12 mouse cellular contexts compared by ENCODE assay signal in genomic region chr17:25418926-25419325, GRCm38 (mm10). TPM values are rescaled to one million over a fixed set of nuclear protein-coding genes. Genes with fewer than 3 reads are reported as not detected.
DNase-seq lines count a peak whose midpoint lies in the region; ATAC-seq lines count a peak whose summit lies in the region.
"Had no signal": no experiment of that assay in that cellular context is flagged by ENCODE, and none has a peak within 500 bp of the region (broad histone marks: within the 10 kb centered on the region; RNA-seq: fewer than 3 reads in every experiment).

No protein-coding gene starts in this region.

- H3K36me3 ChIP-seq in forebrain, embryonic 14.5 days (ENCODE audit: control insufficient read depth, insufficient read depth, low read length): no peaks in the 10 kb centered on the region
- peaks cover 25% of the 10 kb centered on the region for H3K36me3 ChIP-seq in limb, embryonic 12.5 days

- ATAC-seq in forebrain, embryonic 14.5 days: peak; percentile 78
- ATAC-seq in limb, embryonic 12.5 days (ENCODE audit: insufficient number of reproducible peaks, insufficient read depth, low FRiP score, low TSS enrichment, low read depth): 0 out of 2 replicates have a peak, but pooled peaks have one; percentile 9

- DNase-seq in right cerebral cortex, adult 18-20 months: peak; percentile 59
- DNase-seq in right cerebral cortex, postnatal 4 days: no peak
- peak; percentile 86 for DNase-seq in forebrain, embryonic 14.5 days (ENCODE audit: low spot score)
- peak; percentile 48 for DNase-seq in right cerebral cortex, postnatal 25 days
- DNase-seq in urinary bladder, postnatal 14 days (ENCODE audit: low spot score): no peak
- DNase-seq in MN1 (ENCODE audit: low spot score): no peak
- no peak for DNase-seq in cerebellum, postnatal 4 days (ENCODE audit: low spot score in 2 of 2)
- DNase-seq: cerebellum, adult 9-10 months; kidney, postnatal 10 days; liver; thymus, adult 2 months had no signal

- H3K4me1 ChIP-seq in forebrain, embryonic 14.5 days (ENCODE audit: control insufficient read depth, insufficient read depth, low read length): peaks cover 45% of the 10 kb centered on the region
- H3K4me1 ChIP-seq in limb, embryonic 12.5 days (replicated peaks): peaks cover 77% of the 10 kb centered on the region

- peak overlapping the region; percentile 55; the same call in 1 of the 2 replicates for H3K27ac ChIP-seq in forebrain, embryonic 14.5 days (ENCODE audit: low read depth, low read length)
- H3K27ac ChIP-seq in limb, embryonic 12.5 days: peak overlapping the region; percentile 64

- peak overlapping the region; percentile 41; the same call in 1 of the 2 replicates for H3K9ac ChIP-seq in forebrain, embryonic 14.5 days (ENCODE audit: low read length)
- H3K9ac ChIP-seq in limb, embryonic 12.5 days (replicated peaks): 0 out of 2 replicates have a peak overlapping the region, but pooled peaks have one; percentile 27

- no peaks in the 10 kb centered on the region for H3K9me3 ChIP-seq in forebrain, embryonic 14.5 days (replicated peaks; ENCODE audit: control insufficient read depth, low read length)
- H3K9me3 ChIP-seq in limb, embryonic 12.5 days: no peaks in the 10 kb centered on the region

- no peak overlapping the region for H3K4me3 ChIP-seq in forebrain, embryonic 14.5 days (ENCODE audit: low read depth, low read length)
- no peak overlapping the region for H3K4me3 ChIP-seq in limb, embryonic 12.5 days (replicated peaks)

- peak overlapping the region; percentile 5; the same call in 1 of the 2 replicates for H3K4me2 ChIP-seq in forebrain, embryonic 14.5 days (ENCODE audit: low read length)
- H3K4me2 ChIP-seq in limb, embryonic 12.5 days: peak overlapping the region; percentile 18

- 4% methylated on average over 9 of the region's 9 CpGs for WGBS in forebrain, embryonic 14.5 days
- 31% methylated on average over 9 of the region's 9 CpGs for WGBS in limb, embryonic 12.5 days

- no peaks in the 10 kb centered on the region for H3K27me3 ChIP-seq in forebrain, embryonic 14.5 days (replicated peaks; ENCODE audit: control insufficient read depth, insufficient read depth, low read length)
- H3K27me3 ChIP-seq in limb, embryonic 12.5 days: no peaks in the 10 kb centered on the region

RNA-seq across cellular contexts. Expression of gene Cacna1h, which starts 14.7 kb away (rescaled TPM):
- polyA plus RNA-seq in forebrain, embryonic 14.5 days (2014; fragmentation: Nextera tagmentation; extraction: Ambion mirVana): 5.5 and 11.0 TPM in 2 replicates
- polyA plus RNA-seq in limb, embryonic 12.5 days (2016; fragmentation: Nextera tagmentation; extraction: Ambion mirVana): 10.1 and 11.6 TPM in 2 replicates

RNA-seq across cellular contexts. Expression of gene Tekt4, which starts 35.5 kb away (rescaled TPM):
- polyA plus RNA-seq in forebrain, embryonic 14.5 days (2014; fragmentation: Nextera tagmentation; extraction: Ambion mirVana): 1.2 and 1.4 TPM in 2 replicates
- polyA plus RNA-seq in limb, embryonic 12.5 days (2016; fragmentation: Nextera tagmentation; extraction: Ambion mirVana): not detected in 2 replicates

RNA-seq across cellular contexts. Expression of gene Tpsg1, which starts 49.9 kb away (rescaled TPM):
- 0.48 and 1.1 TPM in 2 replicates for polyA plus RNA-seq in forebrain, embryonic 14.5 days (2014; fragmentation: Nextera tagmentation; extraction: Ambion mirVana)
- polyA plus RNA-seq in limb, embryonic 12.5 days (2016; fragmentation: Nextera tagmentation; extraction: Ambion mirVana): 0.70 TPM in 1 of 2 replicates, not detected in the other

RNA-seq across cellular contexts. Expression of gene Tpsb2, which starts 52.8 kb away (rescaled TPM):
- 0.25 TPM in 1 of 2 replicates, not detected in the other for polyA plus RNA-seq in forebrain, embryonic 14.5 days (2014; fragmentation: Nextera tagmentation; extraction: Ambion mirVana)
- polyA plus RNA-seq in limb, embryonic 12.5 days (2016; fragmentation: Nextera tagmentation; extraction: Ambion mirVana): not detected in 2 replicates

Comparison
In these comparisons a context has a peak if more than half of its experiments do, and no peak if none do; other contexts are left out.
1. DNase-seq: peak in right cerebral cortex, adult 18-20 months (single experiment), forebrain, embryonic 14.5 days (single experiment) and right cerebral cortex, postnatal 25 days (single experiment); none in right cerebral cortex, postnatal 4 days (single experiment), urinary bladder, postnatal 14 days (single experiment), MN1 (single experiment) and cerebellum, postnatal 4 days (0 of 2).